Mouse (Mus musculus): Measurements from ENCODE around the gene Vmn1r118. TPM values are rescaled to one million over a fixed set of nuclear protein-coding genes. Genes with fewer than 3 reads are reported as not detected.

Gene Vmn1r118
- polyA plus RNA-seq (2015; fragmentation: Illumina TruSeq; extraction: RNeasy Lipid Tissue Mini Kit (QIAGEN cat#74804); ENCODE audit: low read depth, low replicate concordance) = not detected

GRCm38 (mm10) chr7:20912247-20912646 is at the start of gene Vmn1r118:
TSS of gene Vmn1r118 (minus strand) at chr7:20912347.

DNA sequence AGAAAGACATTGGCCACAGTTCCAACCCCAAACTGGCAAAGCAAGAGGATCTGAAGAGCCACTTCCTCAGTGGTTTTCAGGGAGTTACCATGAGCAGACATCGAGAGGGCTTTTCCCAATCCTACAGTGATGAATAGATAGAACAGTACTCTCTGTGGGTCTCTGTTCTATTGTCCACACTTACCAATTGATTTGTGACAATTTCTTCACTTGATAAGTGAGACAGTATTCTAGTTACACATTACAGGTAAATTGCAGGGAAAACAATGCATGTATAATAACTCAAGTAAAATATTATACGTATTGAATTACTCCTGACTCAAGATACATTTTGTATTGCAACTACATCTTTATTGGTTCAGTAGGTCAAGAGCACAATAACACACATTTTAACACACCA is 28.1 kb downstream of the Vmn1r118 start, which contains the start of gene Vmn1r117:
Gene Vmn1r117, minus strand, starts transcription at position 101 of the 400 bp plus-strand sequence.

GRCm38 (mm10) chr7:20871956-20872355 is 40.2 kb downstream of the Vmn1r118 start, which contains the start of gene Vmn1r116:
TSS of gene Vmn1r116 (plus strand) at chr7:20872256.

Other genes with a start within 250 kb of the Vmn1r118 start
- not detected for gene Vmn1r107, start 243.4 kb downstream of the Vmn1r118 start, polyA plus RNA-seq (2015; fragmentation: Illumina TruSeq; extraction: RNeasy Lipid Tissue Mini Kit (QIAGEN cat#74804); ENCODE audit: low read depth, low replicate concordance)
- gene Vmn1r111, start 209.1 kb downstream of the Vmn1r118 start, polyA plus RNA-seq (2015; fragmentation: Illumina TruSeq; extraction: RNeasy Lipid Tissue Mini Kit (QIAGEN cat#74804); ENCODE audit: low read depth, low replicate concordance) = not detected
- not detected for gene Gm10668, start 181.7 kb downstream of the Vmn1r118 start, polyA plus RNA-seq (2015; fragmentation: Illumina TruSeq; extraction: RNeasy Lipid Tissue Mini Kit (QIAGEN cat#74804); ENCODE audit: low read depth, low replicate concordance)
- not detected for gene Vmn1r112, start 141.2 kb downstream of the Vmn1r118 start, polyA plus RNA-seq (2015; fragmentation: Illumina TruSeq; extraction: RNeasy Lipid Tissue Mini Kit (QIAGEN cat#74804); ENCODE audit: low read depth, low replicate concordance)
- gene Vmn1r113, start 125.1 kb downstream of the Vmn1r118 start, polyA plus RNA-seq (2015; fragmentation: Illumina TruSeq; extraction: RNeasy Lipid Tissue Mini Kit (QIAGEN cat#74804); ENCODE audit: low read depth, low replicate concordance) = not detected
- gene Vmn1r114, start 100.2 kb downstream of the Vmn1r118 start, polyA plus RNA-seq (2015; fragmentation: Illumina TruSeq; extraction: RNeasy Lipid Tissue Mini Kit (QIAGEN cat#74804); ENCODE audit: low read depth, low replicate concordance) = not detected
- not detected for gene Vmn1r115, start 67.4 kb downstream of the Vmn1r118 start, polyA plus RNA-seq (2015; fragmentation: Illumina TruSeq; extraction: RNeasy Lipid Tissue Mini Kit (QIAGEN cat#74804); ENCODE audit: low read depth, low replicate concordance)
- gene Vmn1r116, start 40.1 kb downstream of the Vmn1r118 start, polyA plus RNA-seq (2015; fragmentation: Illumina TruSeq; extraction: RNeasy Lipid Tissue Mini Kit (QIAGEN cat#74804); ENCODE audit: low read depth, low replicate concordance) = not detected
- not detected for gene Vmn1r117, start 28.2 kb downstream of the Vmn1r118 start, polyA plus RNA-seq (2015; fragmentation: Illumina TruSeq; extraction: RNeasy Lipid Tissue Mini Kit (QIAGEN cat#74804); ENCODE audit: low read depth, low replicate concordance)
- not detected for gene Vmn1r119, start 100.1 kb upstream of the Vmn1r118 start, polyA plus RNA-seq (2015; fragmentation: Illumina TruSeq; extraction: RNeasy Lipid Tissue Mini Kit (QIAGEN cat#74804); ENCODE audit: low read depth, low replicate concordance)
- not detected for gene Vmn1r120, start 141.4 kb upstream of the Vmn1r118 start, polyA plus RNA-seq (2015; fragmentation: Illumina TruSeq; extraction: RNeasy Lipid Tissue Mini Kit (QIAGEN cat#74804); ENCODE audit: low read depth, low replicate concordance)
- gene Vmn1r121, start 186.2 kb upstream of the Vmn1r118 start, polyA plus RNA-seq (2015; fragmentation: Illumina TruSeq; extraction: RNeasy Lipid Tissue Mini Kit (QIAGEN cat#74804); ENCODE audit: low read depth, low replicate concordance) = not detected
- gene Vmn1r122, start 221.8 kb upstream of the Vmn1r118 start, polyA plus RNA-seq (2015; fragmentation: Illumina TruSeq; extraction: RNeasy Lipid Tissue Mini Kit (QIAGEN cat#74804); ENCODE audit: low read depth, low replicate concordance) = not detected
- not detected for gene Vmn1r123, start 249.8 kb upstream of the Vmn1r118 start, polyA plus RNA-seq (2015; fragmentation: Illumina TruSeq; extraction: RNeasy Lipid Tissue Mini Kit (QIAGEN cat#74804); ENCODE audit: low read depth, low replicate concordance)